Mouse (Mus musculus) monocyte, adult 2 months (primary cell): Measurements from ENCODE around the gene Kif12.

ENCODE experiments used
- DNase-seq, 2 experiments: peaks; one replicate each; pipeline ENCODE4 v3.0.0; 2022; ENCODE audit warnings: low spot score in 2 of 2, low read depth in 1 of 2

Gene Kif12

GRCm38 (mm10) chr4:63171969-63172685 is at the start of gene Kif12:
Gene Kif12, minus strand, starts transcription at chr4:63172131.
- DNase-seq: no peak

DNA sequence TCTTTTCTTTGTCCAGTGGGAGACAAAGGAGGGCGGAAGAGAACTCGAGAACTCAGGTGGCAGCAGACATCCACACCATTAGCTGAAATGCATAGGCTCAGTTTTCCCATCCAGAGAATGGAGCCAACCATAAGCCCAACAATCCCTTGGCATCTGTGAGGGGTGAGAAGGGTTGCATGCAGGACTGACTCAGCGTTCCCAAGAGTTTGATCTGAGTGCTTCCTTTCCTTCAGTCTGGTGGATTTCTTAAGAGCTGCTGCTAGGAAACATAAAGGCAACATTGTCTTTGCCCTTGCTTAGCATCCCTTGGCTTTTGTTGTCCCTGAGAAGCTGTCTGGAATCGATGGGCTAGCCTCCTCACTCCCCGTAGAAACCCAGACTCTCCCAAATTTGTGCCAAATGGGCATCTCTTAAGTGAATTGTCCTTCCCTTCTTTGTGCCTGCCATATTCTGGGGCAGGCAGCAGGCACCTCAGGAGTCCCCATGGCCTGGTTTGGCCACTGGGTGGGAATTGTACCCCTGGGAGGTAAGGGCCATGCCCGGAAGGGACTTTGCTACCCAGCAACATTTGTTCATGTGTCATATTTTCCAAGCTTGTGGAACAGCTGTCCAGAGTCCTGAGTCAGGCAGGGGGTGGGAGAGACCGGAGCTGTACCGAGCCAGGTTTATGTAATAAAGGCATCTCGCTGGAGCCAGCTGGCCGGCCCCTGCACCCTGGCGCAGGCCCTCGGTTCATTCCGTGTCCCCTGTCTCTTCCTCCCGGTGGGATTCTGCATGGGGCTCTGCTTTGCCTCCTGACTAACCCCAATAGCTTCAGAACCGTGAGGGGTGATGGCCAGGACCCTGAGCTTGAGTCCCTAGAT is 49.4 kb upstream of the Kif12 start:
- no peak for DNase-seq

DNA sequence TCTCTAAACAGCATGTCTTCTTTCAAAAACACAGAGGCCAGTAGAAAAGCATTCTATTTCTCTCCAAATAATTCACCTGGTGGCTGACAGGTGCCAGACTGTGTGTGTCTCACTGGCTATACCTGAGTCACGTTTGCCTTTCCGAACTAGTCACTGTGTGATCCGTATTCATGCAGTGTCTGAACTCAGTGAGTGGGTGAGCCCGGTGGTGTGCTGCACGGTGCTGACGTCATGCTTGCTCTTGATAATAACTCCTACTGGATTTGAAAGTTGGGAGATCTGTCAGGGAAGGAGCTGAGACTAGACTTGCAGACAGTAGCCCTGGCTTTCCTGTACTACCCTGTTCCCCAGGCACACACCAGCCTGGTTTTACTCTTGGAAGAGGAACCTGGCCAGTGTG is 47.7 kb upstream of the Kif12 start:
- no peak for DNase-seq

DNA sequence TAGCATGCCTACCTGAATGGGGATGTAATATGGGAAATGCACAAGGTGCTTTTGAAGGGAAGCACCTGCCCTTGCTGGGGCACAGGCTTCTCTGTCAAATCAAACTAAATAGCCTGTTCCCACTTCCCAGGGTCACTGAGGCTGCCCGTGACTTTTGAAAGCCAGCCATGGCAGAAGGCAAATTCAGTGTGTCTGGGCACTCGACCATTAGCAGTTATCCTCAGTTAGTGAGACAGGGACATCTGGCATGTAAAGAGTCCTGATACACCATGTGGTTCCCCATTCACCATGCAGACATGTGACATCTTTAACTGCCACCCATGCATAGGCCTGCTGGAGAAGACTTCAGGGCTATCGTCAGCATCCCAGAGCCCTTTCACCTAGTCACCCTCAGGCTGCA is 47.1 kb upstream of the Kif12 start:
- no peak for DNase-seq

DNA sequence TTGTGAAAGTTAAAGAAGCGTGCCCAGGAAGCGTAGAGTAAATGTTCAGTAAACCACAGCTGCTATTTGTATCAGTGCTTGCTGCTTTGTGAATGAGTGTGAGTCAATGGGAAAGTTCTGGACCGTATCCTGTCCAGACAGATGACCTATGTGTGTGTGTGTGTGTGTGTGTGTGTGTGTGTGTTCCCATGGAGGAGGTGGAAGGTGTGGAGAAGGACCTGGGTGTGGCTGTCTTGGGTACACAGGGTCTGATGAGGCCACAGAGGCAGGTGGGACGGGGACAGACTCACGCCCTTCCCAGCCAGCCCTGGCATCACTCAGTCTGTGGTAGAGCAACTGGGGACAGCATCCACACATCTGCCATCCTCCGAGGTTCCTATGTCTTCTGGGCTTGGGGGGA is 45.6 kb upstream of the Kif12 start:
- DNase-seq: no peak

DNA sequence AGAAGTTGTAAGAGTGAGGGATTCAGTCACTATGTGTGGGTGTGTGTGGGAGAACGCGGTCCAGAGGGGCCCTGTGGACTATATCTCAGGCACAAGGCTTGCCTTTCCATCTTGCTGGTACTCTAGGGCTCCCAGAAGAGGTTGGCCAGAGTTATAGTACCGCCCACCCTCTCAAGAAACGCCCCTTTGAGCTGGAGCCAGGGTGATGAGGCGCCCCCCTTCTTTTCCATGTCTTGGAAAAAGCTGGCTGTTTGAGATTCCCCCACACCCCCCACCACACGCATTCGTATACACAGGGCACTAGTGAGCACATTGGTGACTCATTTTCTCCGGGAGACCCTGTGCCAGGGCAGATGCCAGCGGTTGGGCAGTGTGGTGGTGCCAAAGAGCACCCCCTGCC is 44.6 kb upstream of the Kif12 start:
- DNase-seq: no peak

DNA sequence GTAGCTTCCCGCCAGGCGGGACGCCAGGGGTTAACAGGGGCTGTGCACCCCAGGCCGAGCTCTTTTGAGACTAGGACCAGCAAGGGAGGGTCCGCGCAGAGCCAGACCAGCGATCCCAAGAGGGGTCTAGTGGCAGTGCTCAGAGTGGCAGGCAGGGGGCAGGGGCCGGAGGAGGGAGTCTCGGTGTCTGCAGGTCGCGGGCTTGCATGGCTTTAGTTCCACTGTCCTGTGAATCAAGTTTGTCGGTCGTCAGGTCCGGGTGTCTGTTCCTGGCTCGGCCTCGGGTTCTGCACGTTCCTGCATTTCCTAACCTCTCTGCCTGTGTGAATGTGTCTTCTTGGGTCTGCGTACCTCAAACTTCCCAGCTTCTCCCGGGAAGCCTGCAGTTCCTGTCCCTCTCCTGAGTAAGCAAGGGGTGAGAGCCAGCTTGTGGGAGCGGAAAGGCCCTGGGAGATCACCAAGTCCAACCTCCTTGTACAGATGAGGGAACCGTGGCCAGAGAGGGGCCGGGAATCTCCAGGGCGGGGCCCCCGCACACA is 44.1 kb upstream of the Kif12 start:
- peak in 1 of 2 experiments; percentile 6 for DNase-seq

GRCm38 (mm10) chr4:63215185-63215992 is 43.5 kb upstream of the Kif12 start:
- DNase-seq: peak in 1 of 2 experiments; percentile 47

DNA sequence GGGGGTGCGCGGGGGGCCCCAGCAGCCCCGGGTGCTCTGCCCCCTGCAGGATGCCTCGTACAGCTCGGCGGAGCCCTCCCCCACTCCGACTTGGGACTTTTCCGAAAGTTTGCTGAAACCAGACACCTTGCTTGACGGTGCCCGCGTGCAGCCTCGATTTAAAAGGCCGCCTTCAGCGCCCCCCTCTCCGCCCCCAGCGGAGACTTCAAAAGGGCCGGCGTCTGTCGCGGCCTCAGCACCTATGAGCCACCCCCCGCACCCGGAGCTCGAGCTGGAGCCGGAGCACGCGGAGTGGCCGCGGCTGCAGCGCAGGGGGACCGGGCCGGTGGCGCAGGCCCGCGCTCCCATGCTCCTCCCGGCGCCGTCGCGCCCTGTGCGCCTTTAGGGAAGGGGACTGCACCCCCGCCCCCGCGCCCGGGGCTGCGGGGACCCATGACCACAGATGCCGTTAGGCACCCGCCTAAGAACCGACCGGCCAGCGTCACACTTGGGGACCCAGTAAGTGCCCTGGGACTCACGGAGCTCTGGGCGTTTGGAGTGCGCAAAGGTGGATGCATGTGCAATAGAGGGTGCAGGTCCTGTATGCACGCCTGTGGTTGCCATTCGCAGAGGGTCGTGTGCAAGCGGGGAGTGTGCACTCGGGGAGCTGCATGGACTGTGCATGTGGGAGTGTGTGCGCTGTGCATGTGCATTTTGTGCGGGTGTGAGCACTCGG is 42.1 kb upstream of the Kif12 start, which contains the start of gene Col27a1:
Gene Col27a1, plus strand, starts transcription at position 98 of the 715 bp plus-strand sequence.
- DNase-seq: no peak

DNA sequence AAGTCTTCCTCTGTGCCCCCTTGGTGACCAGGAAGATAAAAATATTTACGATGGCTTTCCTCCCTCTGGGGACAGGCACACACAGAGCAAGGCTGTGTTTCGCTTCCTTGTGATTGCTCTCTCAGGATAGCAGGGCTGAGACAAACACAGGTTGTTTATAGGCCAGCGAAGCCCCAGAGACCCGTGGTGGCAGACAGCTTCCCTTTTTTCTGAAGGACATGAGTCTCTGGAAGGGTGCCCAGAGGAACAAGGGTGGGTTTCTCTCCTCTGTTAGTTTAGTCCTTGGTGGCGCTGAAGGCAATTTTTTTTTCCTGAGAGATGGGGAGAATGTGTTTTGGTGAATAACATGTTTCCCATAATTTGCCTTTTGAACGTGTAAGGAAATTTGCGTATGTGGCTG is 33.7 kb upstream of the Kif12 start:
- DNase-seq: peak; percentile 7 to 29

DNA sequence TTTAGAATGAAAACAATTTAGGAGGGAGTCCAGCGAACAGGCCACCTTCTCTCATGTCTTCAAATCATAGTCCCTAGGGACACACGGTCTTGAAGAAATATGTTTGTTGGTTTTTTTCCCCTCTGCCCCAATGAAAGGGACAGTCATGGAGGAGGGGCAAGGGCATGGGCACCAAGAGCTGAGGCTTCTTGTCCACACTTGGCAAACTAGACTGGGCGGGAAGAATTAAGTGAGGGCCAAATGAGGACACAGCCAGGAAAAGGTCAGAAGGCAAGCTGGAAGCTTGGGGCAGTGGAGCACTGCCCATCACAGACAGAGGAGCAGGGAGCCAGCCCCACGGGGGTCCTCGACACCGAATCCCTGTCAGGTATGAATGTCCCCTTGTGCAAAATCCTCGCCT is 31.9 kb upstream of the Kif12 start:
- no peak for DNase-seq

- no peak for DNase-seq
These were observed 27.4 kb upstream of the Kif12 start for GRCm38 (mm10) chr4:63199366-63199765.

DNA sequence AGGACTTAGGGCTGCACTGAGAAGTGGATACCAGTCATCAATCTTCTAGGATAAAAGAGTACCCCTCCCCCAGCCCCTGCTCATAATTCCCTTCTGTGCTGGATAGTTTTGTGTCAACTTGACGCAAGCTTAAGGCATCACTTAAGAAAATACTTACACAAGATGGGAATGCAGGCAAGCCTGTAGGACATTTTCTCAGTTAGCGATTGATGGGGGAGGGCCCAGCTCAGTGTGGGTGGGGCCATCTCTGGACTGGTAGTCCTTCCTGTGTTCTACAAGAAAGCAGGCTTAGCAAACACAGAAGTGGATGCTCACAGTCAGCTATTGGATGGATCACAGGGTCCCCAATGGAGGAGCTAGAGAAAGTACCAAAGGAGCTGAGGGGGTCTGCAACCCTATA is 22.4 kb upstream of the Kif12 start:
- DNase-seq: no peak

DNA sequence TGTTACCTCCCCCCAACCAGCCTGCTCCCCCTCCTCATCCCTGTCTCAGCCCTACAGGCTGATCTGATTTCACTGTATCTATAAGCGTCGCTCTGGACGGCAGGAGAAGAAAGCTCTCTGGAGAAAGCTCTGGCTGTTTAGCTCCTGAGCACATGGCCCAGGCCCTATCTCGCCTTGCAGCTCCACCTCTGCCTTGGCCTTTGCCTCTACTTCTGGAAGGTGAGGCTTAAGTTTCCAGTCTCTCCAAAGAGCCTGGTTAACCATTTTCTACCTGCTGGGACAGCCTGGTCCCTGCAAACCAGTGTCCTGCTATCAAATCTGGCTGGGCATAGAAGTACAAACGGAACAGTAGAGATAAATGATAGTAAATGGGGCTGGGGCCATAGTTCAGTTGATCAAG is 19.7 kb upstream of the Kif12 start:
- DNase-seq: no peak

GRCm38 (mm10) chr4:63186281-63186870 is 14.4 kb upstream of the Kif12 start:
- no peak for DNase-seq

- no peak for DNase-seq
These were observed 9.6 kb upstream of the Kif12 start for GRCm38 (mm10) chr4:63181556-63181955.

GRCm38 (mm10) chr4:63171122-63171521 is 809 bp downstream of the Kif12 start:
- no peak for DNase-seq

- no peak for DNase-seq
These were observed 1.9 kb downstream of the Kif12 start for GRCm38 (mm10) chr4:63170061-63170460.

- no peak for DNase-seq
These were observed 5.6 kb downstream of the Kif12 start for GRCm38 (mm10) chr4:63166323-63166722.

- no peak for DNase-seq
These were observed 6.3 kb downstream of the Kif12 start for GRCm38 (mm10) chr4:63165636-63166035.
